Mouse (Mus musculus) natural killer cell, adult 2 months (primary cell): ENCODE data around the gene Fam53a.

Source experiments
- DNase-seq, 2 experiments: peaks; one replicate each; pipeline ENCODE4 v3.0.0; 2022; ENCODE audit warnings: low spot score in 2 of 2

Fam53a gene

DNA sequence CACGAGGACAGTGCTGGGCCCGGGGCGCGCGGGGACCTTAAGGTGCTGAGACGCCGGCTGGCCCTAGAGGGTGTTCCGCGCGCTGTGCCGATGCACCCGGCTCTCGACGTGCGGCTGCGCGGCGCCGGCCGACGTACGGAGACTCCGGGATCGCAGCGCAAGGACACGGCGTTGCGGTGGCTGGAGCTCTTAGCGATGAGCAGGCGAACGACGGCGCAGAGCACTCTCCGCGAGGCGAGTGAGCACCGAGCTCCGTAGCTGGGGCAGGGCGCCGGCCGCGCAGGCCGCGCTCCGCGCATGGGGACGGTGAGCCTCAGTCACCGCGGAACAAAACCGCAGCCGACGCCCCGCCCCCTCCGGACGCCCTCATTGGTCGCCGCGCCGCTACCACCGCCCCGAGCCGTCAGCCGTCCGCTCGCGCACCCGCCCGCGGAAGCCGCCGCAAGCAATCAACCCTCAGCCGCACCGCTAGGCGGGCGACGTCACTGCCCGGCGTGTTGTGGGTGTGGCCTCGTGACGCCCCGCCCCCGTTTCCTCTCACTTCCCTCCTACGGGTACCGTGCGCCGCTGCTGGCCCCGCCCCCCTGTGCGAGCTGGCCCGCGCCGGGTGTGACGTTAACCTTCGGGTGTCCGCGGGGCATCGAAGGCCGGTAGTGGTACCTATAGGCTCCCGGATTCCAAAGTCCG, at the start of gene Fam53a, which contains the start of gene Gm9903:
Gene Fam53a, minus strand, starts transcription at position 335 of the 687 bp plus-strand sequence.
Gene Gm9903, plus strand, starts transcription at position 625 of the 687 bp plus-strand sequence.
- DNase-seq, result peak; percentile 99 to 100

DNA sequence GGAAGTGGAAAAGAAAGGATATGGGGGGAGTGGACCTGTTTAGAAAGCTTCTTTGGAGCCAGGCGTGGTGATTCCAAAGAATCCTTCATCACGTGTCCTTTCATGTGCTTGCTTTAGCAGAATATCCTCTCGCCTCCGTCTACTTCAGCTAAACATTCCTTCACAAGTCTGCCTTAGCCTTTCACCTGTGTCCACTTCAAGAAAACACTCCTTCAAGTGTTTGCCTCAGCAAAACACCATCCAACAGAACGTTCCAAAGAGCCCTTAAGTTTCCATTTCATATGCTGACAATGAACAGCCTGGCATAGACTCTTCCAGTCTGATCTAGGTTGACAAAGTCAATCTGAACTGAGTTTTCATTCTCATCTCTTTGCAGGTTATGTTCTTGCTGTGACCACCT, 48.8 kb upstream of the Fam53a start:
- no peak for DNase-seq

DNA sequence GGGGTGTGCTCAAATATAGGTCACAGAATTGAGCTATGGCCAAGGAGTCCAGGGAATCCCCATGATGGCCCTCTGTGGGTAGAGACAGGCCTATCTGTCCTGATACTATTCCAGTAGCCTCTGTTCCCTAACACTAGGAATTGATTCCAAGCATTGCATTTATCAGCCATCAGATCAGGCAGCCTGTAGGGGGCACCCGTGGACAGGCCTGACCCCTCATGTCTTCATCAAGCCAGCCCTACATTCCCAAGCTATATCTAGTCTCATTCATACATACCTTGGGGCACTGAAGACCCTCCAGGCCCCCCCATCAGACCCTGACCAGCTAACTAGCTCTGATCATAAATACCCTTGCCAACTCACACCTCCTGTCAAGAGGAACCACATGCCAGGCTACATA, 46.5 kb upstream of the Fam53a start:
- no peak for DNase-seq

DNA sequence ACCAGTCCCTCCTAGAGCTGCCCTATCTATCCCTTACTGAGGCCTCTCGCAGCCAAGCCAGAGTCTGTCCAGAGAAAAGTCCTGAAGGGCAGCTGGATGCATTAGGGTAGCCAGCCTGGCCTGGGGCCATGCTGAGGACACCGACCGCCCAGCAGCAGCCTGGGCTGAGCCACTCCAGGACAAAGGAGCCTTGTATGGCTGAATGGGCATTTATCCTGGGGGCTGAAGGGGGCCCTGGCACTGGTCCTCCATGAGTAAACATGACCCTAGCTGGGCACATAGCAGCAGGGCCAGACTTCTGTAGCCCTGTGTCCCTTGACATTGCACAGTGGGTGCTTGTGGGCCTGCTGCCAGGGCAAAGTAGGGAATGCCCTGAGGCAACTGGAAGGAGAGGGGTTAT, 45.0 kb upstream of the Fam53a start:
- DNase-seq, result no peak

DNA sequence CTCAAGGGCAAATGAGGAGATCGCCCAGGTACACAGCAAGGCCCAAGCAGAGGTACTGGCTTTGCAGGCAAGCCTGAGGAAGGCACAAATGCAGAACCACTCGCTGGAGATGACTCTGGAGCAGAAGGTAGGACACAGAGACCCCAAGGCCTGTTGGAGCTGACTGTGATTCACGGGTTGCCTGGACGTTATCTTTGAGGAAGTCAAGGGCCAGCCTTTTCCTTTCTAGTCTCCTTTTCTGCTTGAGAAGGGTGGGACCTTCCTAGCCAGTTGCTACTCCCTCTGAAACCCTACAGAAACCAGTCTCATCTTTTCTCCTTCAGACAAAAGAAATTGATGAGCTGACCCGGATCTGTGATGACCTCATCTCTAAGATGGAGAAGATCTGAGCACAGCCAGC, 42.2 kb upstream of the Fam53a start:
- DNase-seq, result no peak

DNA sequence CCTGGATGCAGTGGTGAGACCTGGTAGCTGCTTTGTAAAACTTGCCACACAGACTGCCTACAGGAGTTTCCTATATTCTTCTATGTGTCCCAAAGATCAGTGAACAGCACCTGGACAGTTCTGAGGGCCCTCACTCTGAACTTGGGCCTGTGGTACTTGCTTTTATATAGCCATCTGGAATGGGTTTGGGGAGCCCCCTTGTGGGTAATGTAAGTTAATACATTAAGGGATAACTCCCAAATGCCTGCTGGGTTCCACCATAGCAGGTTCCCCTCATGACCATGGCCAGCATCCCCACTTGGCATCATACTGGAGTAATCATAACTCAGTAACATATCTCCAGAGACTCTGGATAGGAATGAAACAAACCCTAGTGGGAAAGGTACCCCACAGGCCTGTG, 38.8 kb upstream of the Fam53a start:
- peak; percentile 17 to 55 for DNase-seq

DNA sequence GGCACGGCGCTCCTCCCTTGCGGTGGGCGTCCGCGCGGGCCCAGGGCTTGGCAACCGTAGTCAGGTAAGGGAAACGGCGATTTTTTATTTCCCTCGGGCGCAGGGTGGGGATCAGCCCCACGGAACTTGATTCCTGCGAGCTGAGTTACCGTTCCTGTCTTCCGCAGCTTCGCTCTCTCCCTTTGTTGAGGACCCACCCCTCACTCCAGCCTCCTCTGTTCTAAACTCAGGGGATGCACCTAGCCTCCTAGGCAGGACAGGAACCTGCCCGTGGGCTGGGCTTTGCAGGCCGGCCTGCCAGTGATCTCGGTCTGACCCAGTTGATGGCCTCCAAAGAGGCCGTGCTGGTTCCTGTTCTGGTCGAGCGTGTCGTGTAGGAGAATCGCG, 29.2 kb upstream of the Fam53a start:
- no peak for DNase-seq

DNA sequence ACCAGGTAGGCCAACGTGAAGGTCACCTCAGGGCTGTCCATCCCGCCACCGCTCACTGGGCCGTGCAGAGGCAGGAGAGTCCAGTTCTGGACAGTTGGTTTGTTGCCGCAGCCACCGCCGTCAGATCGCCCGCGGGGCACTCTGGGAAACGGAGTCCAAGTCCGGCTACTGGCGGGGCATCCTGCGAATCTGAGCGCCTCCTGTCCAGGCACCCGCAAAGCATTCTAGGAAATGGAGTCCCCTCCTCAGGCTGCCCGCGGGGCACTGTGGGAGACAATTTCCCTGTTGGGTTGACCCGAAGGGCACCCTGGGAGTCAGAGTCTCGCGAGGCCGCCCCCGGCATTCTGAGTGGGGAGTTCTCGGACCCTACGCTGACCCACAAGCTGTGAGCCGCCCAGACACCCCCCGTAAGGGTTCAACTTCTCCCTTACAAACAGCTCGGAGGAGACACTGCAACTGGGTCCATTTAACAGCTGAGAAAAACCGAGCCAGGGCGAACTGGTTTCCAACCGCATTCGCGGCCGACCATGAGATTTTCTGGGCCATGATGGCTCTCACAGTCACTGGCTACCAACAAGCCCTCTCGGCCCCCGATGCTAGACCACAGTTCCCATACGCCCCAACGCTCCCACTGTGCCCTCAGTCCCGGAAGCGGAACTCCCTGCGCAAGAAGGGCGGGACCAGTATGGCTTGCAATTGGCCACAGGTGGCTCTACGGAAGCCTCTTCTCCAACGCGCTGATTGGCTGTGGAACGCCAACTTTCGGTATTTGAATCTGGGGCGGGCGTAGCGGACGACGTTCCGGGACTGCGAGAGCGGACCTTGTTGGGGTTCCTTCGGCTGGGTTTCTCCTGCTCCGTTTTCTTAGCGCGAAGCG, 28.6 kb upstream of the Fam53a start, which contains the start of the genes Tacc3 and Tmem129:
Gene Tacc3, plus strand, starts transcription at position 342 of the 877 bp plus-strand sequence.
Gene Tmem129, minus strand, starts transcription at position 630 of the 877 bp plus-strand sequence.
- peak; percentile 96 to 97 for DNase-seq

DNA sequence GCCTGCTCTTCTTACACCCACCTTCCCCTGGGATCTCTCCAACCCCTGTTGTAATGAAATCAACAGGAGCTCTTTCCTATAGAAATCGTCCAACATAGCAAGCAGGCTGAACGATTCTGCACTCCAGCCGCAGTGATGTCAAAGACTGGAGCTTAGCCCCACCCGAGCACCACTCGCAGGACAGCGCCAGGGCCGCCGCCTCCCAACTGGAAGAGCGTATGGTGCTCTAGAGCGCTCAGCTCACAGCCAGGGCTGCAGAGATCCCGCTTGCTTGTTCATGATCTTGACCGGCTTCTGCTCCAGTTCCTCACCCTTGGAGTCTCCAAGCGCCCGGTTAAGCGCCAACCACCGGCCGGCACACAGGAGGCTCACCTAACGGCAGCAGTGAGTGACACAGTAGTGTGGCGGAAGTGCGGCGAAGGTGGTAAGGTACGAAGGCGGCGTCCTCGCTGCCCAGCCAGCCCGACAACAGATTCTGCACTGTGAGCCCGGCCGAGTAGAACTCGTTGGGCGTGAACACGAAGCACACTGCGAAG, 27.9 kb upstream of the Fam53a start:
- no peak for DNase-seq

DNA sequence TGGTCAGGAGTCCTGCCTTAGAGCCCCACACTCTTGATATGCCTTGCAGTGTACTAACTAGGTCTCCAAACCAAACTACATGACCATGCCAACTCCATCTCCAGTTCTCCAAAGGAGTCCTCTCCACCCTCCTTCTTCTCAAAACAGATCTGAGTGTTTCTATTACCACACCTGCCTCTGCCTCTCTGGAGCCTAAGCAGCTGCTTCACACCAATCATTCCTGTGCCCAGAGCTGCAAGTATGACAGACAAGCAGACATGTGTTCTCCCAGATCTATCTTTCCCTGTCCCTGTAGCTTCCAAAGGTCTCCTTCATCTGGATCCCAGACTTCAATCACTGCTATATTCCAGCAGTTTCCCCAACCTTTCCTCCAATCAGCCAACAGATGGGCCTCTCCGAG, 27.3 kb upstream of the Fam53a start:
- no peak for DNase-seq

DNA sequence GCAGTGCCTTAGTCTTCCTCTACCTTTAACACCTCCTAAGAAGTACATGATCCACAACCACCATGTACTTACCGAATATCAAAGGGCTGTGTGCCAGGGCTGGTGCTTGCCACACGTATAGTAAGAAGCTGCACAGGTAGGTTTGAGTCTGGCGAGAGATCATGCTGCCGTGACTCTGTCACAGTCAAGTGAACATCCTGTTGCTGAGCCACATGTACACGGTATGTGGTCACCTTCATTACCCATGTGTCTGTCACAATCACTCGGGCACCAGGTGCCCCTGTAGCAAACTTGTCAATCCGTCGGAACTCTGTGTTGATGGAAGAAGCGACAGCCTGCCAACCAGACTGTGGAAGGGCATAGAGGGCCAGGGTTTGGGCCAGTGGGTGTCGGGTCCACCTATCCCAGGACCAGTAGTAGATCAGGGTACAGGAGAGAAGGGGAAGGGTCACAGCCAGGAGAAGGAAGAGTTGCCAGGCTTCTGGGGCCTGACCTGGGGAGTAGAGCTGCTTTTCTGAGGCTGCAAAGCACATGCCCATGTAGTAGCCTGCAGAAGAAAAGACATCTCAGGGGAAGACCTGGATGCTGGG, 25.9 kb upstream of the Fam53a start:
- DNase-seq, result no peak

DNA sequence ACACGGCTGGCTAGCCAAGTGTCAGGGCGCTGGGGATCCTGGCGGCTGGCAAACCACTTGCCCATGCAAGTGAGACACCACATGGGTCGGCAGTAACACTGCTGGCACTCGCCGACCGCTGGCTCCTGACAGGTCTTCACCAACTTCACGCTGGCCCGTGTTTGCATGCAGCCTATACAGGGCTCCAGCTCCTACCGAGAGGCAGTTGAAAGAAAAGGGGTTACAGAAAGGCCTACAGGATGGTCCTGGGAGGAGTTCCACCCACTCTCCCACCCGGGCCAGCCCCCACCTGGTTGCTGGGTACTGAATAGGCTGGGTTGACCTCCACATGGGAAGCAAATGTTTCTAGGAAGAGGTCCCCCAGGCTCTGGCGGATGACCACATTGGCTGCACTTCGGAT, 25.0 kb upstream of the Fam53a start:
- no peak for DNase-seq

DNA sequence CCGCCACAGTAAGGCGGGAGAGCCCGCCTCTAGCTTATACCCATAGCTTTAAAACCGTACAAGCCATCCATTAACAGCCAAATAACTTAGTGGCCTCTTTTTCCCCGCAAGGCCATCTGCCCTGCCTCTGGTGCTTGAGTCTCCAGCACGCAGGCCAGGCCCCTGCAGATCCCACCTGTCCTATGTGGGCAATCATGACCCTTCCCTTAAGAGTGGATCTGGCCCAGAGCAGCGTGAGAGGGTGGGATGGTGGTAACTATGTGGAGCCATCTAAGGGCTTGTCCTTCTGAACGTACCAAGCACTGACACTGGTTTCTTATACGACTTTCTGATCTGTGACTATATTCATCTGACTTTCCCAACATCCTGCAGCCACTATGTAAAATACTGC, 23.3 kb upstream of the Fam53a start:
- DNase-seq, result no peak

DNA sequence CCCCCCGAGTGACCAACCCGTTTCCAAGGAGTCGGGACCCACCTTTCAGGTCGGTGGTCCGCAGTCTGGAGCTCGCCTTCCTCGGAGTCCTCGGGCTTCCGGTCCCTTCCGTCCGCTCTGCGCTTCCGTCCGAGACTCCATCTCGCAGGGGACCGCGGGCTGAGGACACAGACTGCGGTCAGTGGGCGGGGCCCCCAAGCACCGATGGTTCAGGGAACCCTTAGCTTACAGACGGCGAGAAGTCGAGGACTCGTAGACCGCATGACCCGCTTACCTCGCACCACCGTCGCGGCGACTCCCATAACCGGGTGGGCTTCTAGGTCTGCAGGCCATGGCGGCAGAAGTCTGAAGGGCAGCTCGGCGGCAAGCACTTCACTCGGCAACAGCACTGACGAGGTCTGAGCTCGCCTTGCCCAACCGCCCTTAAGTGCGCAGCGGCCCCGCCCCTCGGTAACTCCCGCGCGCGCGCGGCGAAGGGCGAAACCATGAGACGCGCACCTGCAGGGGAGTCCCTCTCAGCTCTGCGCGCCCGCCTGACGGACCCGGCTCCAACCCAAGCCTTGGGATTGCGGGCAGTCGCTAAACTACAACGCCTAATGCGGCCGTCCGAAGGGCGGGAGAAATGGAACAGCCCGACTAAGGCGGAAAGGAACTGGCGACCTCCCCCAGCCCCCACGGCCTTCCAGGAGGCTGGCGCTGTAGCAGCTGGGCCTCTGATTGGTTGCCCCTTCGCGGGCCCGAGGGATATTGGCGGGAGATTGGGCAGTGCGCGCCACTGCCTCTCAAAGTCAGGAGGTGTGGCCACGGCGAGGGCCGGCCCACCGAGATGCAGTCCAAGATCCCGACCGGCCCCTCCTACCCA, 22.7 kb upstream of the Fam53a start, which contains the start of gene Slbp:
Gene Slbp, minus strand, starts transcription at position 654 of the 862 bp plus-strand sequence.
- DNase-seq, result peak; percentile 96 to 97

DNA sequence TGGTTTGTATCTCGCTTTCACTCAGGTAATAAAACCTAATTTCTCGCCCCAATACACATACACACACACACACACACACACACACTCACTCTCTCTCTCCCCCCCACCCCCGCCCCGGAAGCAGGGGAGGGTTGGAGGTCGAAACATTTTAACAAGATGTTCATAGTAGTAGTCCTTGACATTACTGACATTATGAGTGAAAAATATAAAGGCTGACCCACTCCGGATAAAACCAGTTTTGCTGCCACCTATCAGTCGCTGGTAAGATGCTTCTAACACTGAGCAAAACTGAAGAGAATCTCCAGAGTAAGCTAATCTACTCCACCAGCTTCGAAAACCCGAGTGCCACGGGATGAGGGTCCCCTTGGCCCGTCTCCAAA, 22.1 kb upstream of the Fam53a start:
- no peak for DNase-seq

DNA sequence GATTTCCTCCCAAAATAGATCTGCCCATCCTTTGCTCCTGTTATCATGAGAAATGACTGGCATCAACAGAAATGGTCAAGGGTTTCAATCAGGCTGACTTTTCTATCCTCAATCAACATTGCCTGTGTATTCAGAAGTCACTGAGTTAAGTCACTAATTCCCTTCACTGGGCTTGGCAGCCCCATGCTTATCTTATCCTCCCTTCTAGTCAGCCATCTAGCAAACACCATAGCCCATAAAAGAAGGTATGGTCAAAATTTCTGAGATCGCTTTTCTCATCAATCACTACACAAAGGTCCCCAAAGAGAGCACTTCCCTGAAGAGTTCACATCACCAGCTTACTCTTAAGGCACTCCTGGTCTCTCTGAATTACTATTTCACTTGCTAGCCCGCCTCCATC, 21.6 kb upstream of the Fam53a start:
- no peak for DNase-seq

DNA sequence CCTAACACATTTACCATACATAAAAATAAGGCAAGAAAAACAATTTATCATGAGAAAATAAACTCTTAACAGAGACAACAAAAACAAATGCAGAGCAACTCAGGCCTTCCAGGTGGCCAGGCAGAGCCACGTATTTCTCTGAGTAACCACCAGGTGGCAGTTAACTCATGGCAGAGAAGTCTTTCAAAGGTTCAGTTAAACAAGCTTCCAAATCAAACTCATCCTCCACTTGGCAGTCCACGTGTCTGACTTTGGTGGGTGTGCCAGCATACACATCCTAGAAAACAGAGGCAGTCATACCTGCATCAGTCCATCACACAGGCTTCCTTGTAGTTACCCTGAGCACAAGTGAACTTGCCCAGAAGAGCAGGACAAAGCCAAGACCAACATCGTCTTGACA, 11.2 kb upstream of the Fam53a start:
- peak; percentile 39 to 55 for DNase-seq

DNA sequence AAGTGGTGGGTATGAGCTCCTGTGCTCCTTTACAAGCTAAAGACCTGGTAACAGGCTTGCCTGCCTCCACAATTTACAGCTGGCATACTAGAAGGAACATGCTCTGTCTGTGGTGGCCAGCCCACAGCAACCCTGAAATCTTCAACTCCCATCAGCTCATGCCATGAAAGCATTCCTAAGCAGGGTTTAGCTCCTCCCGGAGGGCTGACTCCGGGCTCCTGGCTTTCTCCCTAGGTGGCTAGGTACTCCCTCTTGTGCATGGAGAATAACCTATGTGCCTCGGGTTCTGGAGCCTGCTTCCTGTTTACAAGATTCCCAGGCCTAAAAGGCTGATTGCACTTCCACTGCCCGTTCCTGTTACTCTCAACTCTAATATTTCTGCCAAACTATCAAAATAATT, 9.4 kb upstream of the Fam53a start:
- no peak for DNase-seq

DNA sequence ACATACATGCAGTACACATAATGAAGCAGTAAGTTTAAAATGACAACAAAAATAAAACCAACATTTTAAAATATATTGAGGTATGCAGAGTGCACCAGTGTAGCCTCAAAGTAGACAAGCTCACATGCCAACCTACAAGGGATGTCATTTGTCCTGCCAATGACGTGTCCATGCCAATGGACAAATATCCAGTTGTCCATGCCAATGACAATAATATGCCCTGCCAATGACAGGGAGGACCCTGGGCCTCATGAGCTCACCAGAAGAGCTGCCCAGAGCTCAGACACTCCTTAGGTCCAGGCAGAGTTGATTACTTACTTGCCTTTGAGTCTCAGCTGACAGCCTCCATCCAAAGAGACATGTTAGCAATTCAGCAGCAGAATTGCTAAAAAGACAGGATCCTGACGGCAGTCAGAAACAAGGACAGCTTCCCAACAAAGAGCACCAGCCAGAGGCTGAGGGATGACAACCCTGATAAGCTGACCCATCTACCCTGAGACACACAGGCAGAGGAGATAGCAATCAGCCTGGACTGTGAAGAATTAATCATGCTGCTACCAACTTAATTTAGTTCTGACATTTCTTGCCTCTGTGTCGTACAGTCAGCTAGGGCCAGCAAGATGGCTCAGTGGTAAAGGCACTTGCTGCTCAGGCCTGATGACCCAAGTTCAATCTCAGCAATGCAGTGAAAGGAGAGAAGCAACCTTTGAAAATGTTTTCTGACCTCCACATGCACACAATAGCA, 8.3 kb upstream of the Fam53a start:
- DNase-seq, result no peak

DNA sequence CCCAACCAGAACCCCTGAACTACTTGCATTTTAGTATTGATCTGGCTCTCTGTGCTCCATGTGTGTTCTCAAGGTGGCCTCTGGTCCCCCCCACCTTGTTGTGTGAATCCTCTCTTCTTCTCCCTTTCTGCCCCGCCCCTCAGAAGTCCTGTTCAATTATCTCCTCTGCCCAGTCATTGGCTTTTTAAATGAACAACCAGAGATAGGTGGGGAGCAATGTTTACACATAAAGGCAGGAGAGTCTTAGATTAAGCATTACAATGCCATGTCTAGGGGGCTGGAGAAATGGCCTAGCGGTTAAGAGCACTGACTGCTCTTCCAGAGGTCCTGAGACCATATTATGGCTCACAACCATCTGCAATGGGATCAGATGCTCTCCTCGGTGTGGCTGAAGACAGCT, 5.9 kb upstream of the Fam53a start:
- no peak for DNase-seq

DNA sequence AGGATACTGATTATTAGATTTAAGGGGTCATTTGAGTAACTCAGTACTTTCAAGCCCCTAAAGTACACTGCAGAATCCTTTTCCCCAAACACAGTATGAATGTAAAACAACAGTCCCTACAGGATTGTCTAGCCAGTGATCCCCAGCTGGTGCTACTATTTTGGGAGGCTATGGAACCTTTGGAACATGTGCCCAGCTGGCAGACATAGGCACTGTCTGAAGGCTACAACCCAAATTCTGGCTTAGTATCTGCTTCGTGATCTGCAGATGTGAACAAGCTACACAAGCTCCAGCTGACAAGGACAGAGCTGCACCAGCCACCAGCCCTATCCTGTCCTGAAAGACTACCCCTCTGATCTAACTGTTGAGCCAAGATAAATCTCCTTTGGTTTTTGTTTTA, 3.1 kb upstream of the Fam53a start:
- no peak for DNase-seq
